Mouse (Mus musculus): Measurements from ENCODE around the gene Prr5l. TPM values are rescaled to one million over a fixed set of nuclear protein-coding genes. Genes with fewer than 3 reads are reported as not detected.

Gene Prr5l
- polyA plus RNA-seq, 1 experiment from 2014 or later: 8.2 TPM

GRCm38 (mm10) chr2:101781357-101781777 lies 101.5 kb downstream of the Prr5l start:
- no peak for ATAC-seq (ENCODE audit: insufficient number of reproducible peaks, insufficient read depth, low FRiP score, low read depth)
- Histone ChIP-seq H3K9me3 (ENCODE audit: control insufficient read depth, low read depth, low read length) (no peaks in the 10 kb centered on the region), H3K27ac (ENCODE audit: low read length) (no peak overlapping the region), H3K36me3 (ENCODE audit: control insufficient read depth, insufficient read depth, low read length) (no peaks in the 10 kb centered on the region), H3K4me3 (ENCODE audit: low read depth, low read length) (no peak overlapping the region), H3K27me3 (ENCODE audit: control insufficient read depth, insufficient read depth, low read length) (no peaks in the 10 kb centered on the region), H3K4me2 (replicated peaks; ENCODE audit: low read depth, low read length) (no peak overlapping the region), H3K4me1 (ENCODE audit: control insufficient read depth, insufficient read depth, low read length) (no peaks in the 10 kb centered on the region), H3K9ac (replicated peaks; ENCODE audit: low read depth, low read length) (no peak overlapping the region)
- WGBS: 61% methylated on average over 4 of the region's 4 CpGs

GRCm38 (mm10) chr2:101778080-101778479 lies 104.7 kb downstream of the Prr5l start:
- Histone ChIP-seq H3K4me1 (ENCODE audit: control insufficient read depth, insufficient read depth, low read length) (no peaks in the 10 kb centered on the region), H3K9me3 (ENCODE audit: control insufficient read depth, low read depth, low read length) (no peaks in the 10 kb centered on the region), H3K9ac (replicated peaks; ENCODE audit: low read depth, low read length) (no peak overlapping the region), H3K4me2 (replicated peaks; ENCODE audit: low read depth, low read length) (no peak overlapping the region), H3K36me3 (ENCODE audit: control insufficient read depth, insufficient read depth, low read length) (no peaks in the 10 kb centered on the region), H3K27me3 (ENCODE audit: control insufficient read depth, insufficient read depth, low read length) (no peaks in the 10 kb centered on the region), H3K27ac (ENCODE audit: low read length) (no peak overlapping the region), H3K4me3 (ENCODE audit: low read depth, low read length) (no peak overlapping the region)
- ATAC-seq (ENCODE audit: insufficient number of reproducible peaks, insufficient read depth, low FRiP score, low read depth): no peak
- 84% methylated on average over 6 of the region's 6 CpGs for WGBS

- no peak for ATAC-seq (ENCODE audit: insufficient number of reproducible peaks, insufficient read depth, low FRiP score, low read depth)
- Histone ChIP-seq H3K9me3 (ENCODE audit: control insufficient read depth, low read depth, low read length) (no peaks in the 10 kb centered on the region), H3K36me3 (ENCODE audit: control insufficient read depth, insufficient read depth, low read length) (no peaks in the 10 kb centered on the region), H3K27me3 (ENCODE audit: control insufficient read depth, insufficient read depth, low read length) (no peaks in the 10 kb centered on the region), H3K9ac (replicated peaks; ENCODE audit: low read depth, low read length) (no peak overlapping the region), H3K4me1 (ENCODE audit: control insufficient read depth, insufficient read depth, low read length) (no peaks in the 10 kb centered on the region), H3K27ac (ENCODE audit: low read length) (no peak overlapping the region), H3K4me2 (replicated peaks; ENCODE audit: low read depth, low read length) (no peak overlapping the region), H3K4me3 (ENCODE audit: low read depth, low read length) (no peak overlapping the region)
- WGBS: 85% methylated on average over 5 of the region's 5 CpGs
These were observed 119.3 kb downstream of the Prr5l start for GRCm38 (mm10) chr2:101763503-101763902.

- H3K36me3 ChIP-seq (ENCODE audit: control insufficient read depth, insufficient read depth, low read length): no peaks in the 10 kb centered on the region
- ATAC-seq (ENCODE audit: insufficient number of reproducible peaks, insufficient read depth, low FRiP score, low read depth): no peak
- H3K27ac ChIP-seq (ENCODE audit: low read length): no peak overlapping the region
- H3K4me3 ChIP-seq (ENCODE audit: low read depth, low read length): no peak overlapping the region
- no peak overlapping the region for H3K9ac ChIP-seq (replicated peaks; ENCODE audit: low read depth, low read length)
- H3K4me2 ChIP-seq (replicated peaks; ENCODE audit: low read depth, low read length): no peak overlapping the region
- H3K9me3 ChIP-seq (ENCODE audit: control insufficient read depth, low read depth, low read length): no peaks in the 10 kb centered on the region
- WGBS: 47% methylated on average over 4 of the region's 4 CpGs
- H3K27me3 ChIP-seq (ENCODE audit: control insufficient read depth, insufficient read depth, low read length): no peaks in the 10 kb centered on the region
- no peaks in the 10 kb centered on the region for H3K4me1 ChIP-seq (ENCODE audit: control insufficient read depth, insufficient read depth, low read length)
These were observed 119.9 kb downstream of the Prr5l start for GRCm38 (mm10) chr2:101762955-101763386.

GRCm38 (mm10) chr2:101762405-101762804 lies 120.4 kb downstream of the Prr5l start:
- 58% methylated on average over 10 of the region's 10 CpGs for WGBS
- no peak for ATAC-seq (ENCODE audit: insufficient number of reproducible peaks, insufficient read depth, low FRiP score, low read depth)
- Histone ChIP-seq H3K4me2 (replicated peaks; ENCODE audit: low read depth, low read length) (no peak overlapping the region), H3K27ac (ENCODE audit: low read length) (no peak overlapping the region), H3K4me1 (ENCODE audit: control insufficient read depth, insufficient read depth, low read length) (no peaks in the 10 kb centered on the region), H3K9me3 (ENCODE audit: control insufficient read depth, low read depth, low read length) (no peaks in the 10 kb centered on the region), H3K27me3 (ENCODE audit: control insufficient read depth, insufficient read depth, low read length) (no peaks in the 10 kb centered on the region), H3K36me3 (ENCODE audit: control insufficient read depth, insufficient read depth, low read length) (no peaks in the 10 kb centered on the region), H3K9ac (replicated peaks; ENCODE audit: low read depth, low read length) (no peak overlapping the region), H3K4me3 (ENCODE audit: low read depth, low read length) (no peak overlapping the region)

GRCm38 (mm10) chr2:101761898-101762297 lies 120.9 kb downstream of the Prr5l start:
- no peaks in the 10 kb centered on the region for H3K9me3 ChIP-seq (ENCODE audit: control insufficient read depth, low read depth, low read length)
- WGBS: 61% methylated on average over 1 of the region's 1 CpGs
- no peak for ATAC-seq (ENCODE audit: insufficient number of reproducible peaks, insufficient read depth, low FRiP score, low read depth)
- H3K9ac ChIP-seq (replicated peaks; ENCODE audit: low read depth, low read length): no peak overlapping the region
- H3K4me1 ChIP-seq (ENCODE audit: control insufficient read depth, insufficient read depth, low read length): no peaks in the 10 kb centered on the region
- no peaks in the 10 kb centered on the region for H3K27me3 ChIP-seq (ENCODE audit: control insufficient read depth, insufficient read depth, low read length)
- no peak overlapping the region for H3K27ac ChIP-seq (ENCODE audit: low read length)
- no peak overlapping the region for H3K4me3 ChIP-seq (ENCODE audit: low read depth, low read length)
- no peak overlapping the region for H3K4me2 ChIP-seq (replicated peaks; ENCODE audit: low read depth, low read length)
- H3K36me3 ChIP-seq (ENCODE audit: control insufficient read depth, insufficient read depth, low read length): no peaks in the 10 kb centered on the region

- ATAC-seq (ENCODE audit: insufficient number of reproducible peaks, insufficient read depth, low FRiP score, low read depth): no peak
- Histone ChIP-seq H3K36me3 (ENCODE audit: control insufficient read depth, insufficient read depth, low read length) (no peaks in the 10 kb centered on the region), H3K4me3 (ENCODE audit: low read depth, low read length) (no peak overlapping the region), H3K27ac (ENCODE audit: low read length) (no peak overlapping the region), H3K4me1 (ENCODE audit: control insufficient read depth, insufficient read depth, low read length) (no peaks in the 10 kb centered on the region), H3K4me2 (replicated peaks; ENCODE audit: low read depth, low read length) (no peak overlapping the region), H3K9me3 (ENCODE audit: control insufficient read depth, low read depth, low read length) (no peaks in the 10 kb centered on the region), H3K9ac (replicated peaks; ENCODE audit: low read depth, low read length) (no peak overlapping the region), H3K27me3 (ENCODE audit: control insufficient read depth, insufficient read depth, low read length) (no peaks in the 10 kb centered on the region)
- 78% methylated on average over 9 of the region's 9 CpGs for WGBS
These were observed 123.1 kb downstream of the Prr5l start for GRCm38 (mm10) chr2:101759523-101760277.

GRCm38 (mm10) chr2:101757806-101758205 lies 125.0 kb downstream of the Prr5l start:
- Histone ChIP-seq H3K4me1 (ENCODE audit: control insufficient read depth, insufficient read depth, low read length) (no peaks in the 10 kb centered on the region), H3K4me3 (ENCODE audit: low read depth, low read length) (no peak overlapping the region), H3K27ac (ENCODE audit: low read length) (no peak overlapping the region), H3K36me3 (ENCODE audit: control insufficient read depth, insufficient read depth, low read length) (no peaks in the 10 kb centered on the region), H3K27me3 (ENCODE audit: control insufficient read depth, insufficient read depth, low read length) (no peaks in the 10 kb centered on the region), H3K4me2 (replicated peaks; ENCODE audit: low read depth, low read length) (no peak overlapping the region), H3K9me3 (ENCODE audit: control insufficient read depth, low read depth, low read length) (no peaks in the 10 kb centered on the region), H3K9ac (replicated peaks; ENCODE audit: low read depth, low read length) (no peak overlapping the region)
- 90% methylated on average over 1 of the region's 1 CpGs for WGBS
- ATAC-seq (ENCODE audit: insufficient number of reproducible peaks, insufficient read depth, low FRiP score, low read depth): no peak
